Mouse (Mus musculus): ENCODE measurements at regions not wholly inside any gene's neighbourhood (a gene's known extent, or its start where the extent isn't known, plus 50 kb on each side); places are given as distances from the start of the nearest gene placed in this dataset.

- TF ChIP-seq CTCF (IDR thresholded peaks at IDR 0.05; ENCODE audit: low read depth) (no peak), EP300 (optimal IDR thresholded peaks at IDR 0.05) (no peak)
These were observed 441.2 kb downstream of the Rfpl4b start for GRCm38 (mm10) chr10:38380388-38380787.

Measured in stomach, postnatal 0 days (tissue).